Mouse (Mus musculus): ENCODE data around the gene Ntng2.
A peak's percentile ranks its signal among the peaks of the same experiment; 100 is the strongest.

The Ntng2 gene

GRCm38 (mm10) chr2:29235811-29236210 lies 17.0 kb downstream of the Ntng2 start:
- DNase-seq (ENCODE audit: low spot score), result no peak

- DNase-seq (ENCODE audit: low spot score), result no peak
These were observed 17.8 kb downstream of the Ntng2 start for GRCm38 (mm10) chr2:29235026-29235425.

- DNase-seq (ENCODE audit: low spot score), result no peak
These were observed 18.8 kb downstream of the Ntng2 start for GRCm38 (mm10) chr2:29234002-29234401.

- DNase-seq (ENCODE audit: low spot score), result no peak
These were observed 22.5 kb downstream of the Ntng2 start for GRCm38 (mm10) chr2:29230191-29230835.

- no peak for DNase-seq (ENCODE audit: low spot score)
These were observed 26.1 kb downstream of the Ntng2 start for GRCm38 (mm10) chr2:29226671-29227070.

- DNase-seq (ENCODE audit: low spot score), result no peak
These were observed 29.1 kb downstream of the Ntng2 start for GRCm38 (mm10) chr2:29223591-29224262.

- no peak for DNase-seq (ENCODE audit: low spot score)
These were observed 30.5 kb downstream of the Ntng2 start for GRCm38 (mm10) chr2:29222302-29222701.

GRCm38 (mm10) chr2:29218831-29219230 lies 34.0 kb downstream of the Ntng2 start:
- no peak for DNase-seq (ENCODE audit: low spot score)

GRCm38 (mm10) chr2:29217897-29218296 lies 34.9 kb downstream of the Ntng2 start:
- DNase-seq (ENCODE audit: low spot score), result no peak

- DNase-seq (ENCODE audit: low spot score), result no peak
These were observed 35.8 kb downstream of the Ntng2 start for GRCm38 (mm10) chr2:29217042-29217441.

- DNase-seq (ENCODE audit: low spot score), result no peak
These were observed 36.4 kb downstream of the Ntng2 start for GRCm38 (mm10) chr2:29216286-29217012.

GRCm38 (mm10) chr2:29206156-29206555 lies 46.6 kb downstream of the Ntng2 start:
- DNase-seq (ENCODE audit: low spot score), result no peak

- no peak for DNase-seq (ENCODE audit: low spot score)
These were observed 51.4 kb downstream of the Ntng2 start for GRCm38 (mm10) chr2:29201223-29201955.

GRCm38 (mm10) chr2:29199909-29200308 lies 52.9 kb downstream of the Ntng2 start:
- DNase-seq (ENCODE audit: low spot score), result peak; percentile 47

GRCm38 (mm10) chr2:29198446-29198845 lies 54.4 kb downstream of the Ntng2 start:
- DNase-seq (ENCODE audit: low spot score), result no peak

GRCm38 (mm10) chr2:29196844-29197243 lies 56.0 kb downstream of the Ntng2 start:
- DNase-seq (ENCODE audit: low spot score), result no peak

- DNase-seq (ENCODE audit: low spot score), result peak; percentile 87
These were observed 58.0 kb downstream of the Ntng2 start for GRCm38 (mm10) chr2:29194547-29195463.

GRCm38 (mm10) chr2:29193819-29194546 lies 58.8 kb downstream of the Ntng2 start:
- no peak for DNase-seq (ENCODE audit: low spot score)

GRCm38 (mm10) chr2:29192629-29193278 lies 60.1 kb downstream of the Ntng2 start:
- DNase-seq (ENCODE audit: low spot score), result no peak

All from urinary bladder, postnatal 25 days (tissue).